Mouse (Mus musculus): Measurements from ENCODE around the gene Gm11555.
"Not testable (repeated sequence)": the region's sequence is repeated elsewhere in the genome, so short reads cannot be mapped to it uniquely, and the experiment has no call there.

Gene Gm11555

DNA sequence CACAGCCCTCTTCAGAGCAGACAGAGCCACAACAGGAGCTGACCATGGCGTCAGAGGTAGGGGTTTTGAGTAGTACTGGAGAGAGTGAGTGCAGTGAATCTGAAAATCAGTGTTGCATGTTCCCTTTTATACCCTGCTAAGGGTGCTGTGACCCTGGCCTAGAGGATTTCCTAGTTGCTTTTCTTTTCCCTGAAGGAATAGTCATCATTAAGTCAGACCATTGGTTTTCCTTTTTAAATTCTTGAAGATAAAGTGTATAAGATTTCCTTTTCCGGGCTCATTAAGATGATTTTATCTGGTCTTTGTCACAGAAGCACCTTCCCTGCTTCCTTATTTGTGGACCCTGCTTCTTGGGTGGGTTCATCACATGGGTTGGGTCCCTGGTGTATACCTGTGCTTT, at the start of gene Gm11555:
Gm11555 (minus strand) TSS at position 101 of the 400 bp plus-strand sequence.
- DNase-seq = no peak

DNA sequence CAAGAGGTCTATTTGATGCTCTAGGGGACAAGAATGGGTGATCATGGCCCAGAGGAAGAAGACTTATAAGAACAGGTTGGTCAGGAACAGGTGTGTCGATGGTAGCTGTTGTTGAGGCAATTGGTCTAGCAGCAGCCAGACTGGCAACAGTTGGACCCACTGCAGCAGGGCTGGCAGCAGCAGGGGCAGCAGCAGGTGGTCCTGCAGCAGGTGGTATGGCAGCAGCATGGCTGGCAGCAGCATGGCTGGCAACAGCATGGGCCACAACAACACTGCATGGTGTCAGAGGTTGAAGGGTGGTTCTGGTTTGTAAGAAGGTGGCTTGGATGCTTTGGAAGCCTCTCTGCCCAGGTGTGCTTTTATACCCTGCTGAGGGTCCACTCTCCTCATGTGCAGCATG, 40.4 kb upstream of the Gm11555 start, which contains the start of gene Gm14190:
Gm14190 (minus strand) TSS at position 278 of the 400 bp plus-strand sequence.
- no peak for DNase-seq

DNA sequence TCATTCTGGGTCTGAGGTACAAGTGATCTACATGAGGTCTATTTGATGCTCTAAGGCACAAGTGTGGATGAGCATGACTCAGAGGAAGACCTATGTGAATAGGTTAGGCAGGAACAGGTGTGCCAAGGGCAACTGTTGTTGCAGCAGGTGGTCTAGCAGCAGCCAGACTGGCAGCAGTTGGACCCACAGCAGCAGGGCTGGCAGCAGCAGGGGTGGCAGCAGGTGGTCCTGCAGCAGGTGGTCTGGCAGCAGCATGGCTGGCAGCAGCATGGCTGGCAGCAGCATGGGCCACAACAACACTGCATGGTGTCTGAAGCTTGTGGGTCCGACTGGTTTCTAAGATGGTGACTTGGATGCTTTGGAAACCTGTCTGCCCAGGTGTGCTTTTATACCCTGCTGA, 35.2 kb upstream of the Gm11555 start:
- DNase-seq = not testable (repeated sequence)

DNA sequence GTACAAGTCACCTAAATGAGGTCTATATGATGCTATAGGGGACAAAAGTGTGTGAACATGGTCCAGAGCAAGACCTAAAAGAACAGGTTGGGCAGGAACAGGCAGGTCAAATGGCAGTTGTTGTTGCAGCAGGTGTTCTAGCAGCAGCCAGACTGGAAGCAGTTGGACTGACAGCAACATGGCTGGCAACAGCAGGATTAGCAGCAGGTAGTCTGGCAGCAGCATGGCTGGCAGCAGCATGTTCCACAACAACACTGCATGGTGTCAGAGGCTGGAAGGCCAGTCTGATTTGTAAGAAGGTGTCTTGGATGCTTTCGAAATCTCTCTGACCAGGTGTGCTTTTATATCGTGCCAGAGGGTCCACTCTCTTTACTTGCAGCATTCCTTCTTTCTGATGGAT, 33.4 kb upstream of the Gm11555 start:
- no peak for DNase-seq

DNA sequence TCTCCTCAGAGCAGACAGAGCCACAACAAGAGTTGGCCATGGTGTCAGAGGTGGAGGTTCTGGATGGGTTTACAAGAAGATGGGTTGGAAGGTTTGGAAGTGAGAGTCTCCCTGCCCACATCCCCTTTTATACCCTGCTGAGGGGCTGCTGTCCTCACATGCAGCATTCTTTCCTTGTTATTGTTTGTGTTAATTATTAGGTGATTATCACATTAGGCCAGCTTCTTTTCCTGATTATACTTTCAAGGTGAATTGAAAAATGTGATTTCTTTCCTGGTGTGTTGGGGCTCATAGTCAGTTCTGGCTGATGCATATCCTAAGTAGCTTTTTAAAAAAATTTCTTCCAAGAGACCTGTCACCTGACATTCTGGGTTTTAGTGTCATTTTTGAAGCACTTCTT, 15.8 kb upstream of the Gm11555 start, which contains the start of gene Krtap4-6:
Krtap4-6 (minus strand) TSS at position 101 of the 400 bp plus-strand sequence.
- DNase-seq = no peak

DNA sequence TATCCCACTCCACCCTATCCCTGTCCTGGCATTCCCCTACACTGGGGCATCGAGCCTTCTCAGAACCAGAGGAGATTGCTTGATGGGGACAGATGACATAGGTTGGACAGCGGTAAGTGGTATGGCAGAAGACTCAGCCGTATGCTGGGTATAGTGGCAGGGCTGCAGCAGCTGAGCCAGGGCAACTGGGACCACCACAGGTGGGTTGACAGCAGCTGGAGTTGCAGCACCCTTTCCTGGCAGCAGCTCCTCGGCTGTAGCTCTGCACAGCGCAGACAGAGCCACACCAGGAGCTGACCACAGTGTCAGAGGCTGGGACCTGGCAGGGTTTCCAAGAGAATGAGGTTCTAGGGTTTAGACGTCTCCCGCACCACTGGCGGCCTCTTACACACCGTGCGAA, 12.8 kb upstream of the Gm11555 start:
- DNase-seq = no peak

DNA sequence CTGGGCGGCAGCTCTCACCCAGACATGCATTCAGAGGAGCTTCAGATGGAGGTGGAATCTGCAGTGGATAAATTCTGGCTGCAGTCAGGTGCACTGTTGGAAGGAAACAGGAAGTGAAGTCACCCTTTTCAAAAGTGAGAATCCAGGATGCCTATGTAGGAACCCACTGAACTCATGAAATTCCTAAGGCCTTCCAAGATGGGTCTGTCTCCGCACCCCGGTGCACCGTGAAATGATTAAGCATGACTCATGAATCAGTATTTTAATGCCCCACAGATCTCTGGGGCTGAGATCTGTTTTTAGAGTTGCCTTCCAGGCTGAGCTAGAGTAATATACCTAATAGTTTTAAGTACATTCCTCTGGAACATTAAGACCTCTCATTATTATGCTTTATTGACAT, 9.2 kb upstream of the Gm11555 start:
- no peak for DNase-seq

DNA sequence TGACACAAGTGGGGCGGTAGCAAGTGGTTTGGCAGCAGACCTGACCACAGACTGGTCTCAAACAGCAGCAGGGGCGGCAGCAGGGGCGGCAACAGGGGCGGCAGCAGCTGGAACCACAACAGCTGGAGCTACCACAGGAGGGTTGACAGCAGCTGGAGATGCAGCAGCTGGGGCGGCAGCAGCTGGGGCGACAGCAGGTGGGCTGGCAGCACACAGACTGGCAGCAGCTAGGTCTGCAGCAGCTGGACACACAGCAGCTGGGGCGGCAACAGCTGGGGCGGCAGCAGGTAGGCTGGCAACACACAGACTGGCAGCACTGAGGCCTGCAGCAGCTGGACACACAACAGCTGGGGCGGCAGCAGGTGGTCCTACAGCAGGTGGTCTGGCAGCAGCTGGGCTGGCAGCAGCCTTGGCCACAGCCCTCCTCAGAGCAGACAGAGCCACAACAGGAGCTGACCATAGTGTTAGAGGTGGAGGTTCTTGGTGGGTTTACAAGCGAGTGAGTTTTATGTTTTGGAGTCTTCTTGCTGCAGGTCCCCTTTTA, 8.5 kb upstream of the Gm11555 start, which contains the start of gene Gm11563:
Gm11563 (minus strand) TSS at position 494 of the 544 bp plus-strand sequence.
- not testable (repeated sequence) for DNase-seq

DNA sequence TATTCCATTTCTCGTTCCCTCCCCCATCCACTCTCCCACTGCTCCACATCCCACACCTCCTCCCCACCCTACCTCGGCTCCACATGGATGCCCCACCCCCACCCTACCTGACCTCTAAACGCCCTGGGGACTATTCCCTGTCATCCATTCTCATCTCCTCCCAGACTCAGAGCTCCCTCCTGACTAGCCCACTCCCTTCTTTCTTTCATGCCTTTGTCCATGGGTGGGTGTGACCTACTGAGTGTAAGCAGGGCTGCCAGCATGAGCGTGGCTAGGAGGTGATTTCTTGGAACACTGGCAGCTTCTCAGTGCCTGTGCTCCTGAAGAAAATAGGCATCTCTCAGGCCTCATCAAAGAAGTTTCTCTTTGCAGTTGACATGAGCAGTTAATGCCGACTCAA, 7.0 kb upstream of the Gm11555 start:
- DNase-seq = no peak

DNA sequence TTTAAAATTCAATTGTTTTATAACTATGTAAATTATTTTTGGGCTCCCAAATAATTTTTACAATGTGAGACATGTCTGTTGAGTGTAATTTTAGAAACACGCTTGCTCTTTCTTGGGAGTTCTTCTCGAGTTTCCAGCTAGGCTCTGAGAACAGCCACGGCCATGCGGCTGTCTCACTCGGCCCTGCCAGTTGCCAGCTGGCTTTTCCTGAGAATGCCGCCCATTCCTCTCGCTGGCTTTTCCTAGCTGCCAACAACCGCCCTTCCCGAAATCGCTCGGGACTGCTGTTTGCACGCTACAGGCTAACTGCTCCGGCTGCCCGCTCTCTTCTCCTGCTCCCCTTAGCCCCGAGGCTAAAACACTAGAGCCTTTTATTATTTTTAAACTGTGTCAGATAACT, 3.6 kb downstream of the Gm11555 start:
- no peak for DNase-seq

DNA sequence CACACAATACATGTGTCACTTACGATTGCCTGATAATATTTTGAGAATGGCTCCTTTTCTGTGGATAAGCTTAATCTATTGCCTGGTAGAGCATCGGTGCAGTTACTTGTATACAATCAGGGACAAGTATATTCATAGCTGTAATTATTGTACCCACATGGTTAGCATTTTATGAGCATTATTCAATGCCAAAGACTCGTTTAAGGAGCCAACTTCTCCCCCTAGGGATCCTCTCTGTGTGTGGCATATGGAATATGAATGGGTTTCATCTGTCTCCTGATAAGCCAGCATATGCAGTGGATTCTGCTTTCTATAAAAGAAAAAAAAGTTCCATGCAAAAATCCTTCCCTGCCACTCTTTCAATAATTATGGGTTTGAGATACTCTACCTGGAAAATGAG, 5.7 kb downstream of the Gm11555 start:
- no peak for DNase-seq

DNA sequence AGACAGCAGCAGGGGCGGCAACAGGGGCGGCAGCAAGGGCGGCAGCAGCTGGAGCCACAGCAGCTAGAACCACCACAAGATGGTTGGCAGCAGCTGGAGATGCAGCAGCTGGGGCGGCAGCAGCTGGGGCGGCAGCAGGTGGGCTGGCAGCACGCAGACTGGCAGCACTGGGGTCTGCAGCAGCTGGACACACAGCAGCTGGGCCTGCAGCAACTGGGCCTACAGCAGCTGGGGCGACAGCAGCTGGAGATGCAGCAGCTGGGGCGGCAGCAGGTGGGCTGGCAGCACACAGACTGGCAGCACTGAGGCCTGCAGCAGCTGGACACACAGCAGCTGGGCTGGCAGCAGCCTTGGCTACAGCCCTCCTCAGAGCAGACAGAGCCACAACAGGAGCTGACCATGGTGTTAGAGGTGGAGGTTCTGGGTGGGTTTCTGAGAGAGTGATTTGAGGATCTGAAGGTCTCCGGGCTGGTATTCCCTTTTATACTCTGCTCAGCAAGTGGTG, 6.3 kb downstream of the Gm11555 start, which contains the start of gene Krtap4-7:
Krtap4-7 (minus strand) TSS at position 455 of the 505 bp plus-strand sequence.
- DNase-seq = not testable (repeated sequence)

DNA sequence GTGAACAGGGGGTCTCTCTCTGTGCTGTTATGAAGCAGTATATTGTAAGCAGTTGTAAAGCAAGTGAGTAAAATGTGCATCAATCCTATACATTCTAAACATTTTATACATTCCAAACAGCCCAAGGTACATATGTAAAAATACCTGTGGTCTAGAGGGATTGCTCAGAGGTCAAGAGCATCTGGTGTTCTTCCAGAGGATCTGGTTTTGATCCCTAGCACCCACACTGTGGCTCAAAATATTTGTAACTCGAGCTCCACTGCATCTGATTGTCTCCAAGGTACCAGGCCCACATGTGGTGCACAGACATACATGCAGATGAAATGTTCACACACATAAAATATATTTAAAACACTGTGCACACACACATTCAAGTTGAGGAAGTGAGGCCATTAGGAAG, 9.1 kb downstream of the Gm11555 start:
- no peak for DNase-seq

DNA sequence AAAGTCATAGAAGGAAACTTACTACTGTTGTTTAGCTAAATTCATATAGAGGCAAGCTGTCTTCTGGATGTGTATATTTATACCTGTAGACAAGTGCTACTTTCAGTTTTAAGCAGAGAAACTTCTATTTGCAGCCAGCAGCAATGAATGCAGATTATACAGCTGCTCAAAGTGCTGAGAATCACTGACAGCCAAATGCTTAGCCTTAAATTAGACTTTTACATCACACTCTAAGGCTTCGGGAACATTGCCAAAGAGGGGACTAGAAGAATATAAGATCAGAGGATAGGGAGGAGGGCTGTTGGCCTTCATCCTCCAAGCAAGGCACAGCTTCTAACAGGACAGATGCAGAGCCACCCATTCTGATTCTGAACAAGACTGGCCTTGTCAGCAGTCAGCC, 12.9 kb downstream of the Gm11555 start:
- DNase-seq = no peak

DNA sequence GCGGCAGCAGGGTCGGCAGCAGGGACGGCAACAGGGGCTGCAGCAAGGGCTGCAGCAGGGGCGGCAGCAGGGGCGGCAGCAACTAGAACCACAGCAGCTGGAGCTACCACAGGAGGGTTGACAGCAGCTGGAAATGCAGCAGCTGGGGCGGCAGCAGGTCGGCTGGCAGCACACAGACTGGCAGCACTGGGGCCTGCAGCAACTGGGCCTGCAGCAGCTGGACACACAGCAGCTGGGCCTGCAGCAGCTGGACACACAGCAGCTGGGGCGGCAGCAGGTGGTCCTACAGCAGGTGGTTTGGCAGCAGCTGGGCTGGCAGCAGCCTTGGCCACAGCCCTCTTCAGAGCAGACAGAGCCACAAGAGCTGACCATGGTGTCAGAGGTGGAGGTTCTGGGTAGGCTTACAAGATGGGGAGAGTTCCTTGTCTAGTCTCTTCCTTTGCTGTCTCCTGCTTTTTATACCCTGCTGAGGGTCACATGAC, 15.3 kb downstream of the Gm11555 start, which contains the start of gene Krtap4-2:
Krtap4-2 (minus strand) TSS at position 432 of the 482 bp plus-strand sequence.
- DNase-seq = no peak

DNA sequence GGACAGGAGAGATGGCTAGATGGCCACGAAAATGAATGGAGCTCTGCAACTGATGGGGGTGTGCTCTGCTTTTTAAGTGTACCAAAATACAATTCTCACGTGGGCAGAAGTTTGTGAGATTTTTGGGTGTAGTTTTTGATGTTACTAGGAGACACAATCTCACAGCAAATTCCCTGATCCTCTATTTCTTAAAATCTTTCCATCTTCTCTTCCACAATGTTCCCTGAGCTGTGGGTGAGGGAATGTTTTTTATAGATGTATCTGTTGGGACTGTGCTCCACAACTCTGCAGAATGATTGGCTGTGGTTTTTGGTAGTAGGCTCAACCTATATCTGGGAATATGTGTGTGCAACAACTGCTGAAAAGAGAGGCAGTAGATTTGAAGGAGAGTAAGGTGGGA, 16.7 kb downstream of the Gm11555 start:
- no peak for DNase-seq

DNA sequence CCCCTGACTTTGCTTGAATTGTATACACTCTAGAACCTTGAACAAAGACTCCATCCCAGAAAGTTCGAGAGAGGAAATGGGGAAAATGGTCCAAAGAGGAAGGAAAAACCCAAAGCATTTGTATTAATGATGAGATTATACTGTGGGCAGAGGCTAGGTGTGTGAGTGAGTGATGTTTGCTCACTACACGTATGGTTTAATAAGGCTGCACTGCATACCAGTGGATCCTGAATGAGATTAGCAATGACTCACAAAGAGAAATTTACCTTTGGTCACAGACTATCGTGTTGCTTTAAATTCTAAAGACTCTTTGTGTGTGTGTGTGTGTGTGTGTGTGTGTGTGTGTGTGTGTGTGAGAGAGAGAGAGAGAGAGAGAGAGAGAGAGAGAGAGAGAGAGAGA, 19.1 kb downstream of the Gm11555 start:
- DNase-seq = no peak

DNA sequence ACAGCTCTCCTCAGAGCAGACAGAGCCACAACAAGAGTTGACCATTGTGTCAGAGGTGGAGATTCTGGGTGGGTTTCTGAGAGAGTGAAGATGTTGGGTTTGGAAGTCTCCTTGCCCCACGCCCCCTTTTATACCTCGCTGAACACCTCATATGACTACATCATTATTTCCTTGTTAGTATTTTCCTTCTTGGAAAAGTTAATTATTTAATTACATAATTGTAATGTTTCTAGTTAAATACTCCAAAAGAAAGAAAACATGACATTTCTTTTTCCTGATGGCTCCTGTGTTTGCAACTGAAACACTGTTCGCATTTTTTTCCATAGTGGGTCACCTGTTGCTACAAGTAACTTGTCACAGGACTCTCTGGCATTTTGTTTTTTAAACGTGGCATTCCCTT, 21.9 kb downstream of the Gm11555 start, which contains the start of gene Krtap4-1:
Krtap4-1 (minus strand) TSS at position 101 of the 400 bp plus-strand sequence.
- no peak for DNase-seq

DNA sequence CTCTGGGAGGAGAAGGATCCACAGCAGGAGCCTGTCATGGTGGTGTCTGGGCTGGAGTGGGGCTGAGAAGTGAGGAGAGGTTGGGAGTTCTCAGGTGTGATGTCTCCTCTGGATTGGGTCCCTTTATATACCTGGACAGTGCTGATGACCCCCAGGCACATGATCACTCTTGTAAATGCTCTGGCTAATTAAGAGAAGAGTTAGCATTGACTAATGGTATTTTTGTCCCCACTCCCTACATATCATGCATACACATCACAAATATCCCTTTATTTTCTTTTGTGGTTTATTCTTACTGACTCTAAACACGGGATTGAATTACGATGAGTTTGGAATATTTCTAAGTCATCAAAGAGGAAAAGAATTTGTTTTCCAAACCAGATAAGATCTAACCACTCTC, 29.7 kb downstream of the Gm11555 start, which contains the start of gene Gm11562:
Gm11562 (minus strand) TSS at position 101 of the 400 bp plus-strand sequence.
- DNase-seq = no peak

DNA sequence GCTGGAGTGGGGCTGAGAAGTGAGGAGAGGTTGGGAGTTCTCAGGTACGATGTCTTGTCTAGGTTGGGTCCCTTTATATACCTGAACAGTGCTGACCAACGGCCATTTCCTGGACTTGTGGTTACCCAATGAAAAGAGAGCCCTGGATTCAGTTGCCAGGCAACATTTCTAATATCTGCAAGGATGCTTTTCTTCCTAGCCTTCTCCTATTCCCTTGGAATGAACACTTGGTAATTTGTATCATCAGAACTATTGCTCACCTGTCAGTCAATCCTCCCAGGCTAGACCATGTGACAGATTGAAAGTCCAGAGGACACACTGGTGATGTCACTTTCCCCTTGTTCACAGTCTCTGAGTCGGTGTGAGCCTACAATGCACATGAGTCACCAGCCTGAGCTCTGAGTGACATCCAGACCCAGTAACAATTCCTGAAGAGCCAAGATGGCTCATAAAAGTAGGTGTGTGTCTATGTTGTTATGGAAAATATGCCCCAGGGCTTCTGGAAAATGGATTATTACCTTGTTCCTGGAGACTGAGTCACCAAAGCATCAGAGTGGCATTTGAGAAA, 35.2 kb downstream of the Gm11555 start, which contains the start of gene Krtap2-4:
Krtap2-4 (minus strand) TSS at position 51 of the 568 bp plus-strand sequence.
- DNase-seq = no peak

DNA sequence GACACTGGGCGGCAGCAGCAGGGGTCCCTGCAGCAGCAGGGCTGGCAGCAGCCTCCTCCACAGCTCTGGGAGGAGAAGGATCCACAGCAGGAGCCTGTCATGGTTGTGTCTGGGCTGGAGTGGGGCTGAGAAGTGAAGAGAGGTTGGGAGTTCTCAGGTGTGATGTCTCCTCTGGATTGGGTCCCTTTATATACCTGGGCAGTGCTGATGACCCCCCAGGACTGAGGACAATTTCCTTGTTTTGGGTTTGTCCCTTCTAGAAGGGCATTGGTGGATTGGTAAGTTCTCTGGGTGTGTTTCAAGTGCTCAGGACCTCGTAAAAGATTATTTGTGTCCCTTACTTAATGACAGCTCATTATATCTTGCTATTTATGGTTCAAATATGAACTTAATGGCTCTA, 39.9 kb downstream of the Gm11555 start, which contains the start of gene Gm11937:
Gm11937 (minus strand) TSS at position 101 of the 400 bp plus-strand sequence.
- DNase-seq = not testable (repeated sequence)

DNA sequence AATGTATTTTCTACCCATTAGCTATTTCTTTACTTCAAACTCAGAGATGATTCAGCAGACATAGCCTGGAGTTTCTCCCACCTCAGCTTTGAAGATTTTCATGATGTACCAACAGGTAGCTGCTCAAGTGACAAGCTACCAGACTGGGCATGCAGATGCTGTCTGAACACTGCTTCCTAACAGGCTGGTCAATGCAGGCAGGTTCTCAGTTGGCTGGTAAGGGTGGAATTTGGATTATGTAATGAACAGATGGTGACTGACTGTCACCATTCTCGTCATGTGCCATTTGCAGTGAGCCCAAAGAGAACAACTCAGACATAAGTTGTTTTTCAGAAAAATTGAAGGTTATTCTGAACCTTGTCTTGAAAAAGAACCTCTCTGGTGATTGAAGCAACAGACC, 40.9 kb downstream of the Gm11555 start:
- DNase-seq = no peak

DNA sequence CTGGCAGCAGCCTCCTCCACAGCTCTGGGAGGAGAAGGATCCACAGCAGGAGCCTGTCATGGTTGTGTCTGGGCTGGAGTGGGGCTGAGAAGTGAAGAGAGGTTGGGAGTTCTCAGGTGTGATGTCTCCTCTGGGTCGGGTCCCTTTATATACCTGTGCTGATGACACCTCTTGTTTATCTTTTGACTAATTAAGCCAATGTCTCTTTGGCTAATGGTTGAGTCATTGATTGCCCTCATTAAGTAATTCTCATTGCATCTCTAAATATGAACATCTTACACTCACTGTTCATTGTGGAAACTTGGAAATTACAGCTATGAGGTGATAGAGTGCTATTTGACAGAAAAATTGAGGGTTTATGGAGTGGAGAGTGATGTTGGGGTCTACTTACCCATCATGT, 46.8 kb downstream of the Gm11555 start, which contains the start of gene Gm11938:
Gm11938 (minus strand) TSS at position 101 of the 400 bp plus-strand sequence.
- not testable (repeated sequence) for DNase-seq

Measured in lung, postnatal 36 days (tissue).